Mouse (Mus musculus) heart, postnatal 0 days (tissue): ENCODE results near the gene Tmem102. TPM values are rescaled to one million over a fixed set of nuclear protein-coding genes. Genes with fewer than 3 reads are reported as not detected.

Source experiments
- ATAC-seq: fragments of 200-750 bp; cut with Nextera tagmentation; 2 replicates; pipeline ENCODE4 v1.8.0; 2017; ENCODE audit warnings: low read depth, moderate number of reproducible peaks, moderate library complexity; ENCODE audit not compliant: insufficient read depth
- DNase-seq: peaks from one replicate; pipeline ENCODE4 v3.0.0-alpha.2; 2016; ENCODE audit warnings: low spot score
- H3K27ac ChIP-seq: fragments of 300-500 bp; sonication (generic); 2 replicates; pipeline ENCODE4 v1.5.1; 2014; ENCODE audit warnings: low read depth, mild to moderate bottlenecking
- H3K27me3 ChIP-seq: fragments of 300-500 bp; sonication (generic); 2 replicates; pipeline ENCODE4 v1.6.1; 2014; ENCODE audit warnings: low read length, mixed read lengths; ENCODE audit not compliant: control insufficient read depth, insufficient read depth
- H3K36me3 ChIP-seq: fragments of 300-500 bp; sonication (generic); replicated peaks from 2 replicates; pipeline ENCODE4 v1.6.1; 2014; ENCODE audit warnings: low read length, mixed read lengths; ENCODE audit not compliant: control insufficient read depth, insufficient read depth
- H3K4me1 ChIP-seq: fragments of 300-500 bp; sonication (generic); 2 replicates; pipeline ENCODE4 v1.6.1; 2014; ENCODE audit warnings: antibody characterized with exemption; ENCODE audit not compliant: control insufficient read depth, insufficient read depth
- H3K4me2 ChIP-seq: fragments of 300-500 bp; sonication (generic); 2 replicates; pipeline ENCODE4 v1.6.1; 2014; ENCODE audit warnings: low read depth, mild to moderate bottlenecking, low read length, moderate library complexity
- H3K4me3 ChIP-seq: fragments of 300-500 bp; sonication (generic); 2 replicates; pipeline ENCODE4 v1.5.1; 2014; ENCODE audit warnings: low read depth, low read length
- H3K9ac ChIP-seq: fragments of 300-500 bp; sonication (generic); replicated peaks from 2 replicates; pipeline ENCODE4 v1.6.1; 2014; ENCODE audit warnings: low read depth, low read length, mixed read lengths
- H3K9me3 ChIP-seq: fragments of 300-500 bp; sonication (generic); replicated peaks from 2 replicates; pipeline ENCODE4 v1.6.1; 2016; ENCODE audit warnings: low read length; ENCODE audit not compliant: control insufficient read depth
- CTCF ChIP-seq: IDR thresholded peaks from 2 replicates; pipeline ENCODE4 v1.5.1; 2016; ENCODE audit warnings: antibody characterized with exemption, control low read depth, low read depth
- EP300 ChIP-seq: IDR thresholded peaks from 2 replicates; pipeline ENCODE4 v1.6.1; 2016; ENCODE audit warnings: antibody characterized with exemption, low read depth
- WGBS: fragments of 180-500 bp; shearing (Covaris S2); extraction: QIAGEN DNeasy Blood & Tissue Kit; methylation state at CpG from one replicate; pipeline ENCODE4 v1.1.7; 2014; 5-methylcytosine and 5-hydroxymethylcytosine counted together
- polyA plus RNA-seq: library from polyadenylated mRNA; unstranded; fragments of >200 nt; fragmentation: Nextera tagmentation; extraction: Ambion mirVana; gene quantifications from 2 replicates; pipeline ENCODE4 v1.2.1, GENCODE M21; 2015
- total RNA-seq: library from RNA; depleted of rRNA; stranded (reverse); fragments of >200 nt; gene quantifications from 2 replicates; pipeline ENCODE4 v1.2.3, GENCODE M21; 2014; ENCODE audit warnings: low replicate concordance

Tmem102 gene
- total and polyA plus RNA-seq, 2 experiments from 2014 or later: 2.6 to 2.7 TPM

GRCm38 (mm10) chr11:69793429-69793828, 12.0 kb downstream of the Tmem102 start:
- no peaks in the 10 kb centered on the region for H3K9me3 ChIP-seq
- ATAC-seq: no peak
- H3K9ac ChIP-seq: no peak overlapping the region
- 0 out of 2 replicates have a peak, but pooled peaks cover 5% of the 10 kb centered on the region for H3K27me3 ChIP-seq
- TF ChIP-seq EP300: no peak
- TF ChIP-seq CTCF: no peak
- 65% methylated on average over 5 of the region's 5 CpGs for WGBS
- H3K36me3 ChIP-seq: no peaks in the 10 kb centered on the region
- DNase-seq: no peak
- no peak overlapping the region for H3K4me3 ChIP-seq
- no peak overlapping the region for H3K4me2 ChIP-seq
- H3K4me1 ChIP-seq: no peaks in the 10 kb centered on the region; the same call in 1 of the 2 replicates
- no peak overlapping the region for H3K27ac ChIP-seq

GRCm38 (mm10) chr11:69791420-69791819, 14.0 kb downstream of the Tmem102 start:
- Histone ChIP-seq H3K4me2 (no peak overlapping the region), H3K27me3 (no peaks in the 10 kb centered on the region), H3K27ac (no peak overlapping the region), H3K9ac (no peak overlapping the region), H3K9me3 (no peaks in the 10 kb centered on the region), H3K36me3 (no peaks in the 10 kb centered on the region), H3K4me1 (no peaks in the 10 kb centered on the region; the same call in 1 of the 2 replicates), H3K4me3 (no peak overlapping the region)
- TF ChIP-seq EP300: no peak
- no peak for TF ChIP-seq CTCF
- 57% methylated on average over 5 of the region's 5 CpGs for WGBS
- DNase-seq: no peak
- ATAC-seq: no peak

- no peaks in the 10 kb centered on the region for H3K27me3 ChIP-seq
- 48% methylated on average over 5 of the region's 5 CpGs for WGBS
- ATAC-seq (0 out of 2 replicates have a peak, but pooled peaks have one; percentile 25), DNase-seq (no peak)
- H3K27ac ChIP-seq: no peak overlapping the region
- H3K9me3 ChIP-seq: no peaks in the 10 kb centered on the region
- no peak overlapping the region for H3K4me3 ChIP-seq
- H3K4me2 ChIP-seq: no peak overlapping the region
- TF ChIP-seq CTCF (no peak), EP300 (no peak)
- H3K36me3 ChIP-seq: no peaks in the 10 kb centered on the region
- H3K9ac ChIP-seq: no peak overlapping the region
- H3K4me1 ChIP-seq: peaks cover 6% of the 10 kb centered on the region; the same call in 1 of the 2 replicates
Measured at GRCm38 (mm10) chr11:69789431-69789830, 16.0 kb downstream of the Tmem102 start.

DNA sequence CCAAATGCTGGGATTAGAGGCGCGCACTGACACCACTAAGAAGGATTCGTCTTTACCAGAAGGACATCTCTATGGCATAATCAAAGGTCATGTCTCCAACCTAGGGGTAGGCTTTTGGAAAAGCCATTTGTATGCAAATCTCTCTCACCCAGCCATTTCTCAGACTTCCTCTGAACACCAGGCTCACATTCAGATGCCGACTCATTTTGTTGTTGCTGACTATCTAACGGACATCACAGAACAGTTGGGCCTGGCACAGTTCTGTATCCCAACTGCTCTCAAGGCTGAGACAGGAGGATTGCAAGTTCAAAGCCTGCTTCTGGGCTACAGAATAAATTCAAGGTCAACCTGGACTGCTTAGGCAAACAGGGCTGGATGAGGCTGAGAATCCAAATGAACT, 18.1 kb downstream of the Tmem102 start:
- WGBS: 86% methylated on average over 5 of the region's 5 CpGs
- H3K9ac ChIP-seq: no peak overlapping the region
- no peak overlapping the region for H3K27ac ChIP-seq
- no peak overlapping the region for H3K4me2 ChIP-seq
- no peaks in the 10 kb centered on the region for H3K27me3 ChIP-seq
- DNase-seq (no peak), ATAC-seq (no peak)
- TF ChIP-seq CTCF: no peak
- no peak for TF ChIP-seq EP300
- H3K9me3 ChIP-seq: no peaks in the 10 kb centered on the region
- H3K4me3 ChIP-seq: no peak overlapping the region
- peaks cover 6% of the 10 kb centered on the region; the same call in 1 of the 2 replicates for H3K4me1 ChIP-seq
- no peaks in the 10 kb centered on the region for H3K36me3 ChIP-seq

DNA sequence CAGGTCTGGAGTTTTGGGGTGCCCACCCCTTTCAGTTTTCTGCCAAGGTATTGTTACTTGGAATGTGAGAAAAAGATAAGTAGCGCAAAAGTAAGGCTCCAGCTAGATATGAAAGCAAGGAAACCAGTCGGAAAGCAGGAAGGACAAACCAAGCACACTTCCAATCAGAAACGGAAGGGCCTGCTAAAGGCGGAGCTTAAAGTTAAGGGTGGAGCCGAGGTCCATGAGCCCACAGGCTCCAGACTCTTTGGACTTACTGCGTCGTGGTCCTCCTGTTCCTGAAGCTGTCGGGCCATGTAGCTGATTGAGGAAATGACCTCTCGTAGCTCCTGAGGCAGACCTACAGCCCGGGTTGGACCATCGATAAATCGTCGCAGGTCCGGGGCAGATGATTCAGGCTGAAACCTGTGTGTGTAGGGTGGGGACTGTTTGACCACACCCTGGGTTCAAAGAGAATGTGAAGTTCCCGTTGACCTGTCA, 20.6 kb downstream of the Tmem102 start:
- H3K4me3 ChIP-seq: peak overlapping the region; percentile 25
- H3K4me2 ChIP-seq: peak overlapping the region; percentile 53
- ATAC-seq (peak; percentile 73), DNase-seq (peak; percentile 47)
- H3K4me1 ChIP-seq: peaks cover 6% of the 10 kb centered on the region; the same call in 1 of the 2 replicates
- H3K36me3 ChIP-seq: no peaks in the 10 kb centered on the region
- no peaks in the 10 kb centered on the region for H3K27me3 ChIP-seq
- peak; percentile 27; the same call in 1 of the 2 replicates for TF ChIP-seq EP300
- no peak for TF ChIP-seq CTCF
- H3K27ac ChIP-seq: 0 out of 2 replicates have a peak overlapping the region, but pooled peaks have one; percentile 39
- WGBS: 18% methylated on average over 15 of the region's 15 CpGs
- H3K9ac ChIP-seq: no peak overlapping the region
- no peaks in the 10 kb centered on the region for H3K9me3 ChIP-seq

DNA sequence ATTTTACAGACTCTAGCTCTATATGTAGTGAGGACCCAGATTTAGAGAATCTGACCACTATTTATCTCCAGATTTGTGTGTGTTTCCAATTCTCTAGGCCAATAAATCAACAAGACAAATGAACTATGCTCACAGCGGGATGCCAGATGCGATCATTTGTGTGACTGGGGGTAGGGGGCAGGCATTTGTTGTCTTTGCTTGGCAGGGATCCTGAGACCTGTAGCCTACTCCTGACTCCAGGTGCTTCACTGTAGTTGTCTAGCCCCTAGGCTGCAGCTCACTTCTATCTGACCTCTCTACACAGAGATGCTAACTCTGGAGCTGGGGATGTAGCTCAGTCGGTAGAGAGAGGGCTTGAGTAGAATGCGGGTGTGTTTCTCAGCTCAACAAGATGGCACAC, 23.6 kb downstream of the Tmem102 start:
- no peaks in the 10 kb centered on the region for H3K27me3 ChIP-seq
- DNase-seq (no peak), ATAC-seq (no peak)
- H3K9me3 ChIP-seq: no peaks in the 10 kb centered on the region
- H3K4me2 ChIP-seq: no peak overlapping the region
- WGBS: 38% methylated on average over 4 of the region's 4 CpGs
- H3K27ac ChIP-seq: no peak overlapping the region
- H3K4me3 ChIP-seq: no peak overlapping the region
- H3K36me3 ChIP-seq: peaks cover 4% of the 10 kb centered on the region
- H3K9ac ChIP-seq: no peak overlapping the region
- 0 out of 2 replicates have a peak, but pooled peaks cover 6% of the 10 kb centered on the region for H3K4me1 ChIP-seq
- TF ChIP-seq CTCF (no peak), EP300 (no peak)
